Mouse (Mus musculus) gastrocnemius, postnatal 36 days (tissue): ENCODE data around the gene Vsnl1. TPM values are rescaled to one million over a fixed set of nuclear protein-coding genes. Genes with fewer than 3 reads are reported as not detected.

Experiments
- DNase-seq, 2 experiments: peaks; one replicate each; pipeline ENCODE4 v3.0.0; 2022
- intact Hi-C: fragments of 180-260 bp; cut with DNase I; formaldehyde crosslinking; loops from one replicate; pipeline ENCODE4 v1.15.1; 2025
- total RNA-seq, 2 experiments: library from RNA; stranded (reverse); gene quantifications; 2 replicates each; pipeline ENCODE4 v1.2.3; 2021

The Vsnl1 gene
- total RNA-seq, 2 experiments from 2014 or later = not detected

DNA sequence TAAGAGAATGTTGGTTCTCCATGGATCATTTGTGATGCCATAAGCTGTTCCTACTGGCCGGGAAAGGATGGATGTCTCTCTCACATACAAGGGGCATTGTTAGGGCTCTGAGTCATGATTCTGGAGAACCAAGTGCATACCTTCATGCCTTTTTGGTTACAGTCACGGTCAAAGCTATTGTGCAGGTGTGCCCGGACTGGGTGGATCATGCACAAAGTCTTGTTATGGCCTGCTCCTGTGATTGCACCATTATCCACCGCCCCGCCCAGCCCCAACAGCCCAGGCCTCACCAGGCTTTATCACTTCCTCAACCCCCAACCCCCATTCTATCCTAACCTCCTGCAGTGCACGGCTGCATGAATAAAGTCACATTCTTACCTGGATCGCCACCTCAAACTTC lies 47.3 kb downstream of the Vsnl1 start:
- no peak for DNase-seq
- intact Hi-C loops = no loop called here

DNA sequence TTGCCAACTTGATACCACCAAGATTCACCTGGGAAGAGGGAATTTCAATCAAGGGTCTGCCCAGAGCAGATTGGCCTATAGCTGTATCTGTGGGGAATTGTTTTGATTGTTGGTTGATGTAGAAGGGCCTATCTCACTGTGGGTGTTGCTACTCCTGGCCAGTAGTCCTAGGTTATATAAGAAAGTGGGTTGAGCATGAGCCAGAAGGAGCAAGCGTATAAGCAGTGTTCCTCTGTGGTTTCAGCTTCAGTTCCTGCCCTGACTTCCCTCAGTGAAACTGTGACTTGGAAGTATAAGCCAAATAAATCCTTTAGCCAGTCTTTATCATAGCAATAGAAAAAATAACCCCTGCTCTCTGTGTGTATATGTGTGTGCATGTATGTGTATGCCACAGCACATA lies 51.7 kb downstream of the Vsnl1 start:
- DNase-seq = no peak
- intact Hi-C loops = no loop called here

- intact Hi-C loops = no loop called here
- DNase-seq = no peak
Measured at GRCm38 (mm10) chr12:11379396-11379795, 57.0 kb downstream of the Vsnl1 start.

- DNase-seq = no peak
- intact Hi-C loops = no loop called here
Measured at GRCm38 (mm10) chr12:11370056-11370455, 66.4 kb downstream of the Vsnl1 start.

DNA sequence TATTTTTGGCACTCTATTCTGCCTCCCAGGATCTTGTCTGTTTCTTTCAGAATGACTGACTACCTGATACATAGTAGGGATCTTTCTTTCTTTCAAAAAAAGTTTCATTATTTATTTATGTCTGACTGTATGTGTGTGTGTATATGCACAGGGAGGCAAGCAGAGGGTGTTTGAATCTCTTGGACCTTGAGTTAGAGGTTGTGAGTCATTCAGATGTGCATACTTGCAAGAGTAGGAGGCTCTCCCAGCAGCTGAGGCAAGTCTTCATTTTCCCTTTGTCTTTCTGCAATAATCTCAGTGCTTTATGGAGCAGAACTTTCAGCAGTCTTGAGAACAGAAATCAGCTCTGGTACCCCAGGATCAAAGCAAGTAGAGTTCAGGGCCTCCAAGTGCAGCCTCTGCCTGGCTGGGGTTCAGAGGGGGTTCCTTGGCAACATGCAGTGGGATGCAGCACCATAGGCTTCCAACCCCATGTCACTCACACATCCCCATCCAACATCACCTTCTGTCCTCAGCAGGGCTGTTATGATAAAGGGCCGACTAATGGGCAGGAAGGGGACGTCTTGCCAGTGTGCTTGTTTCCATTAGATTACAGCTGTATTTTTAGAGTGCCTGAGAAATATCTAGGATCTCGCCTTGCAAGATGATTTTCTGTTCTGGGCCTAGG lies 69.2 kb downstream of the Vsnl1 start:
- DNase-seq = no peak
- intact Hi-C loops = no loop called here

DNA sequence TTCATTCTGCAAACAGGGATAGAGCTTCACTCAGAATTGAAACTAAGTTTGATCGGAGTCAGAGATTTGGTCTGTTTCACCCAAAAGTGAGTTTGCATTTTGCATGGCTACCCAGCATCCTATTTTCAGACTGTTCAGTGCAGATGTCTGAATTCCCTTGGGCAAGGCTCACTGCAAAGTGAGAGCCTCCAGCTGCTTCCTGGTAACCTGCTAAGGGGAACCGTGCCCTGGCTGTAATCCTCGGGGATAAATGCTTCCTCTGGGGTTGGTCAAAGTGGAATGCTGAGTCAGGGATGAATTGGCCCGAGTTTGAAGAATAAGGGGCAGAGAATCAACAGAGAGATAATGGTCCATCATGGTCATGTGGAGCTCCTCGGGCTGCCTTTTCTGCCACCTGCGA lies 71.5 kb downstream of the Vsnl1 start:
- no peak for DNase-seq
- intact Hi-C loops = no loop called here

DNA sequence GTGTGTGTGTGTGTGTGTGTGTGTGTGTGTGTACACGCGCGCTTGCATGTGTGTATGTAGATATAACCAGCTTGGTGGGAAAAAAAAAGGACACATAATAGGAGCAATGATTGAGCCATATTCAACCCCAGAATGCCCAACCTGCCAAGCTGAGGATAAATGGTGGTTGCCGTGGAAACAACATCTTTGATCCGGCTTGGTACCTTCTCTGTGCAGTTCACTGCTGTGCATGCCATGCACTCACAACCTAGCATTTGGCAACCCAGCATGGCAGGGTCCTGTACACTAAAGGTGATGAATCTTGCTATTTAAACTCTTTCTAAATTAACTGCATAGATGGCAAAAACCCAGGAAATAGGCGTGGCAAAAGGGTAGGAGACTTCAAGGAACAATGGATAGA lies 74.0 kb downstream of the Vsnl1 start:
- DNase-seq = no peak
- intact Hi-C loops = no loop called here

- peak; percentile 55 to 65 for DNase-seq
- intact Hi-C loops = no loop called here
Measured at GRCm38 (mm10) chr12:11350895-11351294, 85.5 kb downstream of the Vsnl1 start.

DNA sequence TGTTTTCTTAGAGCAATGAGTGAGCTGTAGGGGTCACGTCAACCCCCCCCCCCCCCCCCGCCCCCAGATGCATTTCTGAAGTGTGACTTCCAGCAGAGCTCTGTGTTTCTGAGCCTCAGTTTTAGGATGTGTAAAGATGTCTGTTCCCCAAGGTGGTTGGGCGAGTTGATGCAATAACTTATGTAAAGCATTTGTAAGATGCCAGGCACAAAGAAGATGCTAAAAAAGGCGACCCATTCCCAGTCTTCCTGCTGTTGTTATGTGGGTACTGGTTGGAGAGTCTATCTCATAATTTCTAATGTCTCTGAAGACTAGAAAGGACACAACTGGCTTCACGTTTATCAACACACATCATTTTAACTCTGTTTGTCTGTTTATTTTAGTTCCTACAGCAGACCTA lies 86.5 kb downstream of the Vsnl1 start:
- intact Hi-C loops = no loop called here
- DNase-seq = no peak

DNA sequence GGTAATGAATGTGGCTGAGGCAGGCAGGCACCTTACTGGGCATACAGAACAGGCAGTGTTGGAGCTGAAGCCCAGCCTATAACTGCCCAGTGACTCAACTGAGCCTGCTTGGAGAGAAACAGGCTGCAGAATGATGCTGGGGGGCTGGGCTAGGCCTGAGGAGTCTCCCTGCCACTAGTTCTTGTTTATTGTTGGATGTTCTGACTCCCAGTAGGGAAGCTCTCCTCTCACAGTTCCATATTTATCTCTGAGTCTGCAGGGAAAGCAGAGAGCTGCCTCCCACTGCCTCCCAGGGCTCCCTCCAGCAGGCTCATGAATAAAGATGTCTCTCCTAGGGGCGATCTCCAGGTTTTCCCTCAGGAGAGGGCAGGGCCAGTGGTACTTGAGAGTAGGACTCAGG lies 88.0 kb downstream of the Vsnl1 start:
- intact Hi-C loops = no loop called here
- no peak for DNase-seq

DNA sequence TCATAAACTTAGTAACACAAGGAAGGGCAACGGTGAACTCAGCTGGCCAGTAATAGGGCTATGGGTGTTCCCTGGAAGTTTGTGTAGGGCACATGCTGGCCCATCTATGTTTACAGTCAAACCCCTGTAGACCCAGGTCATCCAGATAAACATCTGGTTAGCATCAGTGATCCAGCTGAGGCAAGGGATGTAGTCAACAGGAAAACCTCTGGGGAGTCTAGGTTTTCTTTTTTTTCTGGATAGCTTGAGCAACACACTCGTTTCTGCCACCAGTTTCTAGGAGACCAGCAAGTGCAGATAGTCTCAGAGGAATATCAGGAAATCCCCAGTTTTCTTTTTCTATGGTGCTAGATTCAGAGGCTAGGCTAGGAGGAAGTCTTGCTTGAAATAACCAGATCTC lies 90.5 kb downstream of the Vsnl1 start:
- no peak for DNase-seq
- intact Hi-C loops = no loop called here

GRCm38 (mm10) chr12:11342020-11342600 lies 94.3 kb downstream of the Vsnl1 start:
- intact Hi-C loops = no loop called here
- DNase-seq = no peak

DNA sequence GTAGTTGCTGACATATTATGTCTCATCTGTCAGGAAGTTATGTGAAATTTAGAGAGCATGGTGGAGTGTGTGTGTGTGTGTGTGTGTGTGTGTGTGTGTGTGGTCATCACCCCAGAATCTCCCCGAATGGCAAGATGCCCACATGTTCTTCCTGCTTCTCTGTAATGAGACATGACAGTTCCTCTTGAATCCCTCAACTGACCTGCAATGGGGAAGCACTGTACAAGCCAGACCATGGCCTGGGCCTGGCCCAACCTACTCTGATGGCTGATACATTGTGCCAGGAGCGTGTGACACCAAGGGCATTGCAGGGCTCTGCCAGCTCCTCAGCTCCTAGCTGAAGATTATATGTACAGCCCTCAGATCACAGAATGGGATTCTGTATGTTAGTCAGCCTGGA lies 98.2 kb downstream of the Vsnl1 start:
- no peak for DNase-seq
- intact Hi-C loops = loop anchor here (5.0 kb wide), 1 partner anchor 141 kb away; no protein-coding TSS in a partner anchor

DNA sequence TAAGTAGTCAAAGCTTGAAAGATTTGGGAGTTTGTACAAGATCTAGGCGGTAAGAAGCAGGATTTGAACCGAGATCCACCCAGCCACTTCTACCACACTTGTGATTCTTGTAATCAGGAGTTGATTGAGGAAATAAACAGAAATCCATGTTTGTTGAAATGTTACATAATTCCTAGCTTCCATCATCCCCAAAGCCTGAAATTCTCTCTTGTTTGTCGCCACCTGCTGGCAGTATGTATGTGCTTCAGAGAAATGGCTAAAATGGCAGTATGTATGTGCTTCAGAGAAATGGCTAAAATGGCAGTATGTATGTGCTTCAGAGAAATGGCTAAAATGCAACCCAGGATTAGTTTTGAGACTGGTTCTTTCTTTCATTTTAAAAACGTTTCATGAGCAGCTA lies 99.6 kb downstream of the Vsnl1 start:
- peak in 1 of 2 experiments; percentile 30 for DNase-seq
- intact Hi-C loops = loop anchor here (5.0 kb wide), 1 partner anchor 140 kb away; no protein-coding TSS in a partner anchor

GRCm38 (mm10) chr12:11326483-11326882 lies 109.9 kb downstream of the Vsnl1 start:
- no peak for DNase-seq

GRCm38 (mm10) chr12:11324480-11324879 lies 111.9 kb downstream of the Vsnl1 start:
- intact Hi-C loops = no loop called here
- DNase-seq = no peak

More at GRCm38 (mm10) chr12:11326483-11326882, 109.9 kb downstream of the Vsnl1 start:
- intact Hi-C loops = no loop called here

GRCm38 (mm10) chr12:11317671-11318070 lies 118.7 kb downstream of the Vsnl1 start:
- DNase-seq = no peak
- intact Hi-C loops = no loop called here

DNA sequence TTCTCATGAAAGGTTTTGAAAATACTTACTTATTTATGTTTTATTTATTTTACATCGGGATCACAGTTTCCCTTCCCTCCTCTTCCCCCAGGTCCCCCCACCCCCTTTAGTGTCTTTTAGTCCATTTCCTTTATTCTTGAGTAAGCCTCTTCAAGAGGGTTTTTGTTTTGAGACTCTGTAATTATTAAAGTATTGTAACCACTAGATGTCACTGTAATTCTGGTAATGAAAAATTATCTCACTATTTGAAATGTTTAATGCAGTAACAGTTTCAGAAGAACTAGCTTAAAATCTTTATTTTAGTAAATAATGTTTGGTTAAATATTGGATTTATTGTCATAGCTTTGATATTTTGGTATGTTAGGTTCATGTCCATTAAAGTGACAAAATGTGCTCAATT lies 122.6 kb downstream of the Vsnl1 start:
- intact Hi-C loops = no loop called here
- no peak for DNase-seq

DNA sequence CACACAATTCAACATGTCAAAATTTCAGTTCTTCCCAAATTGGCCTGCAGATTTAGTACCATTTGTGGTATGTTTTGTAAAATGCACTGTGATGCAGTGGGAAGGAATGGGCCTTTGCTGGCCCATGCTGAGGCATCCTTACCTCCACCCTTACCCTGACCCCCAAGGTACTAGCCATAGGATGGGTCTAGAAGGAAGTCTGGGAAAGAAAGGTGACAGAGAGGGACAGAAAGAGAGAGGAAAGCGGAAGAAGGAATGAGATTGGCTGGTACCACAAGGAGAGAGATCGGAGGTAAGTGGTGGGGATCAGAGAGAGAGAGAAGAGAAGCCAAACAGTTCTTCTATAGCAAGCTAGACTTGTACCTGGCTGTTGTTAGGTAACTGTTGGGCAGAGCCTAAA lies 125.3 kb downstream of the Vsnl1 start:
- no peak for DNase-seq
- intact Hi-C loops = no loop called here

DNA sequence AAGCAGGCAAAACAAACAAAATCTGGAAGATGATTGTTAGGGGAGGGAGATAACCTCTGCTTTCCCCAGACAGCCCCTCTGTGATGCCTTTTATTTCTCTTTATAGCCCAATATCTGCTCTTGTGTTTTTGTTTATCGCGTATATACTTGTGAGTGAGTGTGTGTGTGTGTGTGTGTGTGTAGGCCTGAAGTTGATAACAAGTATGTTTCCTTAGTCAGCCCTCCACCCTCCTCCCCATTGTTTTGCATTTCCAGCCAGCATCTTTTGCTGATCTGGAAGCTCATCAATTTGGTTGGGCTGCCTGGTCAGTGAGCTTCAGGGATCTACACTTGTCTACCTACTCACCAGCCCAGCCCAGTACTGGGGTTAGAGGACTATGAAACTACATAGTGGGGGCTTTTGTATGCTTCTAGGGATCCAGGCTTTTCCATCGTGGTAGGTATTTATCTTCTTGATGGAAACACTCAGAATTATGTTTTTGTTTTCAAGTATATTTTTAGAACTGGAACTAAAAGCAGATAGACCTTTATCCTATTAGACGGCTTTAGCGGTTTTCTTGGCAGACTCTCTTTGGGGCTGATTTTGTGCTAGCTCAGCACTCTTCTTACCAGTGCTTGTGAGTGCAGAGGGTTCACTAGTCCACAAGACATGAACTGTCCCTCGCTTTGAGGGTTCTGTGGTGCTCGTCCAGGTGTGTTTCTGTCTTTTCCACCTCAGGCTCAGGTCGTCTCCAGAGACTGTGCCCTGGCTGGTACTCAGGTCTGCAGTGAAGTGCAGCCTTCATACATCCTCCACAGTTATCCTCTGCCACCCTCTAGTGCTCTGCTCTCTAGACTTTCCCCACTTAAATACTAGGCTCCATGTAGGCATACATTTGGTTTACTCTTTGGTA lies 129.4 kb downstream of the Vsnl1 start:
- DNase-seq = no peak
- intact Hi-C loops = no loop called here

- intact Hi-C loops = no loop called here
- DNase-seq = no peak
Measured at GRCm38 (mm10) chr12:11300858-11301257, 135.6 kb downstream of the Vsnl1 start.
